Mouse (Mus musculus) hindbrain, embryonic 12.5 days (tissue): ENCODE results near the gene Abcc4. TPM values are rescaled to one million over a fixed set of nuclear protein-coding genes. Genes with fewer than 3 reads are reported as not detected.

Experiments used
- ATAC-seq: fragments of 200-750 bp; cut with Nextera tagmentation; 2 replicates; pipeline ENCODE4 v1.8.0; 2017; ENCODE audit warnings: moderate TSS enrichment; ENCODE audit not compliant: low FRiP score
- H3K27ac ChIP-seq: fragments of 300-500 bp; sonication (generic); 2 replicates; pipeline ENCODE4 v1.5.1; 2016; ENCODE audit warnings: mild to moderate bottlenecking
- H3K27me3 ChIP-seq: fragments of 300-500 bp; sonication (generic); 2 replicates; pipeline ENCODE4 v1.6.1; 2016; ENCODE audit warnings: mild to moderate bottlenecking
- H3K36me3 ChIP-seq: fragments of 300-500 bp; sonication (generic); 2 replicates; pipeline ENCODE4 v1.6.1; 2016; ENCODE audit warnings: mild to moderate bottlenecking
- H3K4me1 ChIP-seq: fragments of 300-500 bp; sonication (generic); 2 replicates; pipeline ENCODE4 v1.6.1; 2016
- H3K4me2 ChIP-seq: fragments of 300-500 bp; sonication (generic); replicated peaks from 2 replicates; pipeline ENCODE4 v1.6.1; 2016; ENCODE audit warnings: mild to moderate bottlenecking
- H3K4me3 ChIP-seq: fragments of 300-500 bp; sonication (generic); 2 replicates; pipeline ENCODE4 v1.5.1; 2016; ENCODE audit warnings: mild to moderate bottlenecking
- H3K9ac ChIP-seq: fragments of 300-500 bp; sonication (generic); 2 replicates; pipeline ENCODE4 v1.6.1; 2016; ENCODE audit warnings: mild to moderate bottlenecking, moderate library complexity
- H3K9me3 ChIP-seq: fragments of 300-500 bp; sonication (generic); replicated peaks from 2 replicates; pipeline ENCODE4 v1.6.1; 2016; ENCODE audit warnings: mild to moderate bottlenecking
- WGBS: fragments of 180-500 bp; shearing (Covaris S2); methylation state at CpG from one replicate; pipeline ENCODE4 v1.1.7; 2016; 5-methylcytosine and 5-hydroxymethylcytosine counted together
- polyA plus RNA-seq: library from polyadenylated mRNA; unstranded; fragments of >200 nt; fragmentation: Nextera tagmentation; extraction: Ambion mirVana; gene quantifications from 2 replicates; pipeline ENCODE4 v1.2.1, GENCODE M21; 2016

Gene Abcc4
- polyA plus RNA-seq, 1 experiment from 2014 or later, result 3.2 TPM

- Histone ChIP-seq H3K36me3 (no peaks in the 10 kb centered on the region), H3K4me3 (no peak overlapping the region), H3K4me2 (no peak overlapping the region), H3K9ac (no peak overlapping the region), H3K4me1 (no peaks in the 10 kb centered on the region), H3K27ac (no peak overlapping the region), H3K27me3 (no peaks in the 10 kb centered on the region; the same call in 1 of the 2 replicates), H3K9me3 (0 out of 2 replicates have a peak, but pooled peaks cover 3% of the 10 kb centered on the region)
- WGBS, result 72% methylated on average over 8 of the region's 8 CpGs
- no peak for ATAC-seq
Observed at GRCm38 (mm10) chr14:118581673-118582072, 124.3 kb downstream of the Abcc4 start.

GRCm38 (mm10) chr14:118579013-118579728 lies 126.8 kb downstream of the Abcc4 start:
- no peaks in the 10 kb centered on the region for H3K27me3 ChIP-seq
- H3K9me3 ChIP-seq, result 0 out of 2 replicates have a peak, but pooled peaks cover 3% of the 10 kb centered on the region
- H3K4me2 ChIP-seq, result no peak overlapping the region
- no peak for ATAC-seq
- H3K36me3 ChIP-seq, result no peaks in the 10 kb centered on the region
- WGBS, result 85% methylated on average over 19 of the region's 19 CpGs
- H3K4me3 ChIP-seq, result no peak overlapping the region
- no peak overlapping the region for H3K27ac ChIP-seq
- no peak overlapping the region for H3K9ac ChIP-seq
- no peaks in the 10 kb centered on the region for H3K4me1 ChIP-seq

GRCm38 (mm10) chr14:118577895-118578294 lies 128.1 kb downstream of the Abcc4 start:
- Histone ChIP-seq H3K9me3 (0 out of 2 replicates have a peak, but pooled peaks cover 3% of the 10 kb centered on the region), H3K4me2 (no peak overlapping the region), H3K9ac (no peak overlapping the region), H3K36me3 (no peaks in the 10 kb centered on the region), H3K27ac (no peak overlapping the region), H3K27me3 (no peaks in the 10 kb centered on the region), H3K4me1 (no peaks in the 10 kb centered on the region), H3K4me3 (no peak overlapping the region)
- WGBS, result 92% methylated on average over 5 of the region's 5 CpGs
- no peak for ATAC-seq

- H3K36me3 ChIP-seq, result no peaks in the 10 kb centered on the region
- no peak overlapping the region for H3K4me2 ChIP-seq
- no peaks in the 10 kb centered on the region for H3K27me3 ChIP-seq
- no peaks in the 10 kb centered on the region for H3K4me1 ChIP-seq
- no peak overlapping the region for H3K4me3 ChIP-seq
- 0 out of 2 replicates have a peak, but pooled peaks cover 3% of the 10 kb centered on the region for H3K9me3 ChIP-seq
- ATAC-seq, result no peak
- H3K27ac ChIP-seq, result no peak overlapping the region
- no peak overlapping the region for H3K9ac ChIP-seq
- WGBS, result 82% methylated on average over 9 of the region's 9 CpGs
Observed at GRCm38 (mm10) chr14:118572688-118573245, 133.3 kb downstream of the Abcc4 start.

GRCm38 (mm10) chr14:118569586-118569985 lies 136.4 kb downstream of the Abcc4 start:
- Histone ChIP-seq H3K36me3 (no peaks in the 10 kb centered on the region), H3K4me2 (no peak overlapping the region), H3K27me3 (no peaks in the 10 kb centered on the region), H3K4me3 (no peak overlapping the region), H3K27ac (no peak overlapping the region), H3K4me1 (peaks cover 10% of the 10 kb centered on the region), H3K9ac (no peak overlapping the region), H3K9me3 (no peaks in the 10 kb centered on the region)
- 93% methylated on average over 13 of the region's 13 CpGs for WGBS
- ATAC-seq, result no peak

- H3K9ac ChIP-seq, result no peak overlapping the region
- peaks cover 5% of the 10 kb centered on the region; the same call in 1 of the 2 replicates for H3K27me3 ChIP-seq
- no peaks in the 10 kb centered on the region for H3K9me3 ChIP-seq
- H3K4me2 ChIP-seq, result no peak overlapping the region
- ATAC-seq, result no peak
- 69% methylated on average over 17 of the region's 17 CpGs for WGBS
- no peak overlapping the region for H3K27ac ChIP-seq
- no peaks in the 10 kb centered on the region for H3K36me3 ChIP-seq
- peaks cover 10% of the 10 kb centered on the region for H3K4me1 ChIP-seq
- no peak overlapping the region for H3K4me3 ChIP-seq
Observed at GRCm38 (mm10) chr14:118568116-118568673, 137.8 kb downstream of the Abcc4 start.

GRCm38 (mm10) chr14:118566809-118567208 lies 139.2 kb downstream of the Abcc4 start:
- H3K4me1 ChIP-seq, result peaks cover 10% of the 10 kb centered on the region
- peak; percentile 50; the same call in 1 of the 2 replicates for ATAC-seq
- no peaks in the 10 kb centered on the region for H3K36me3 ChIP-seq
- H3K9ac ChIP-seq, result no peak overlapping the region
- H3K9me3 ChIP-seq, result no peaks in the 10 kb centered on the region
- peaks cover 5% of the 10 kb centered on the region; the same call in 1 of the 2 replicates for H3K27me3 ChIP-seq
- H3K4me3 ChIP-seq, result no peak overlapping the region
- H3K27ac ChIP-seq, result peak overlapping the region; percentile 14; the same call in 1 of the 2 replicates
- 0 out of 2 replicates have a peak overlapping the region, but pooled peaks have one; percentile 12 for H3K4me2 ChIP-seq
- WGBS, result 82% methylated on average over 5 of the region's 5 CpGs

GRCm38 (mm10) chr14:118566214-118566688 lies 139.8 kb downstream of the Abcc4 start:
- H3K4me2 ChIP-seq, result 0 out of 2 replicates have a peak overlapping the region, but pooled peaks have one; percentile 12
- no peak overlapping the region for H3K9ac ChIP-seq
- 0 out of 2 replicates have a peak overlapping the region, but pooled peaks have one; percentile 14 for H3K27ac ChIP-seq
- peak; percentile 76; the same call in 1 of the 2 replicates for ATAC-seq
- WGBS, result 29% methylated on average over 12 of the region's 12 CpGs
- H3K9me3 ChIP-seq, result no peaks in the 10 kb centered on the region
- H3K36me3 ChIP-seq, result no peaks in the 10 kb centered on the region
- H3K4me3 ChIP-seq, result no peak overlapping the region
- H3K27me3 ChIP-seq, result peaks cover 5% of the 10 kb centered on the region; the same call in 1 of the 2 replicates
- peaks cover 10% of the 10 kb centered on the region for H3K4me1 ChIP-seq

GRCm38 (mm10) chr14:118565696-118566095 lies 140.3 kb downstream of the Abcc4 start:
- H3K9ac ChIP-seq, result no peak overlapping the region
- H3K9me3 ChIP-seq, result no peaks in the 10 kb centered on the region
- no peak for ATAC-seq
- 92% methylated on average over 5 of the region's 5 CpGs for WGBS
- peaks cover 5% of the 10 kb centered on the region; the same call in 1 of the 2 replicates for H3K27me3 ChIP-seq
- H3K4me1 ChIP-seq, result peaks cover 10% of the 10 kb centered on the region
- H3K4me2 ChIP-seq, result no peak overlapping the region
- H3K4me3 ChIP-seq, result no peak overlapping the region
- H3K27ac ChIP-seq, result no peak overlapping the region
- no peaks in the 10 kb centered on the region for H3K36me3 ChIP-seq

GRCm38 (mm10) chr14:118563570-118563969 lies 142.4 kb downstream of the Abcc4 start:
- Histone ChIP-seq H3K27me3 (peaks cover 5% of the 10 kb centered on the region; the same call in 1 of the 2 replicates), H3K9me3 (no peaks in the 10 kb centered on the region), H3K9ac (no peak overlapping the region), H3K4me3 (no peak overlapping the region), H3K4me1 (peaks cover 10% of the 10 kb centered on the region), H3K27ac (no peak overlapping the region), H3K4me2 (no peak overlapping the region), H3K36me3 (no peaks in the 10 kb centered on the region)
- WGBS, result 88% methylated on average over 8 of the region's 8 CpGs
- no peak for ATAC-seq

GRCm38 (mm10) chr14:118552901-118553475 lies 153.0 kb downstream of the Abcc4 start:
- H3K27me3 ChIP-seq, result peaks cover 2% of the 10 kb centered on the region; the same call in 1 of the 2 replicates
- ATAC-seq, result no peak
- no peaks in the 10 kb centered on the region for H3K9me3 ChIP-seq
- no peak overlapping the region for H3K4me3 ChIP-seq
- no peak overlapping the region for H3K9ac ChIP-seq
- H3K4me2 ChIP-seq, result no peak overlapping the region
- H3K27ac ChIP-seq, result no peak overlapping the region
- 86% methylated on average over 20 of the region's 20 CpGs for WGBS
- H3K36me3 ChIP-seq, result no peaks in the 10 kb centered on the region
- H3K4me1 ChIP-seq, result peaks cover 18% of the 10 kb centered on the region

GRCm38 (mm10) chr14:118552390-118552789 lies 153.6 kb downstream of the Abcc4 start:
- H3K36me3 ChIP-seq, result no peaks in the 10 kb centered on the region
- H3K27me3 ChIP-seq, result peaks cover 2% of the 10 kb centered on the region; the same call in 1 of the 2 replicates
- ATAC-seq, result no peak
- peaks cover 18% of the 10 kb centered on the region for H3K4me1 ChIP-seq
- no peak overlapping the region for H3K4me3 ChIP-seq
- no peaks in the 10 kb centered on the region for H3K9me3 ChIP-seq
- WGBS, result 41% methylated on average over 5 of the region's 5 CpGs
- H3K9ac ChIP-seq, result 0 out of 2 replicates have a peak overlapping the region, but pooled peaks have one; percentile 18
- peak overlapping the region; percentile 49 for H3K4me2 ChIP-seq
- H3K27ac ChIP-seq, result no peak overlapping the region
